Mouse (Mus musculus) embryonic fibroblast, embryonic 13.5 days (primary cell): ENCODE results near the gene Hist1h1c.
A peak's percentile ranks its signal among the peaks of the same experiment; 100 is the strongest.

Experiments used
- CTCF ChIP-seq: IDR thresholded peaks from 2 replicates; pipeline ENCODE4 v1.5.1; 2011; ENCODE audit warnings: mild to moderate bottlenecking, control low read depth, low read length, moderate library complexity, borderline replicate concordance; ENCODE audit not compliant: insufficient read depth
- POLR2A ChIP-seq: IDR thresholded peaks from 2 replicates; pipeline ENCODE4 v1.6.1; 2011; ENCODE audit warnings: low read depth, mild to moderate bottlenecking, control low read depth, low read length, moderate library complexity

GRCm38 (mm10) chr13:23760240-23760971 is 21.8 kb downstream of the Hist1h1c start:
- TF ChIP-seq POLR2A (peak; percentile 30; the same call in 1 of the 2 replicates), CTCF (no peak)
